Mouse (Mus musculus): ENCODE results near the gene Gm28870. TPM values are rescaled to one million over a fixed set of nuclear protein-coding genes. Genes with fewer than 3 reads are reported as not detected.
"Not testable (repeated sequence)": the region's sequence is repeated elsewhere in the genome, so short reads cannot be mapped to it uniquely, and the experiment has no call there.

The Gm28870 gene
- not detected for total RNA-seq (2021)
- long read RNA-seq, experiment 1, result 0 reads
- long read RNA-seq, experiment 2, result 0 reads

GRCm38 (mm10) chrY:50096976-50097375, at the start of gene Gm28870:
TSS of gene Gm28870 (plus strand) at chrY:50097276.
- DNase-seq (ENCODE audit: low spot score in 2 of 2), result not testable (repeated sequence)

Measured in gastrocnemius, postnatal 4 days (tissue).